Mouse (Mus musculus) ES-E14 (cell line): ENCODE results near the gene Dnah14. TPM values are rescaled to one million over a fixed set of nuclear protein-coding genes. Genes with fewer than 3 reads are reported as not detected.

Experiments
- DNase-seq: peaks from one replicate; pipeline ENCODE4 v3.0.0-alpha.2; 2013; ENCODE audit warnings: low read depth, low spot score
- H3K27ac ChIP-seq: 2 replicates; pipeline ENCODE4 v1.5.1; 2012; ENCODE audit warnings: low read depth, mild to moderate bottlenecking, low read length, moderate library complexity, mixed read lengths; ENCODE audit not compliant: poor library complexity, insufficient read depth, severe bottlenecking
- H3K36me3 ChIP-seq: 2 replicates; pipeline ENCODE4 v1.6.1; 2012; ENCODE audit warnings: mild to moderate bottlenecking, low read length, moderate library complexity, mixed read lengths; ENCODE audit not compliant: control insufficient read depth, poor library complexity, insufficient read depth, severe bottlenecking
- H3K4me1 ChIP-seq, 2 experiments: fragments of 150-350 bp in 1 of 2; sonication (generic) in 1 of 2; 2 replicates each; pipeline ENCODE4 v1.6.1; 2012; ENCODE audit warnings: low read length in 2 of 2, mild to moderate bottlenecking in 1 of 2, mixed read lengths in 1 of 2; ENCODE audit not compliant: control insufficient read depth in 2 of 2, insufficient read depth in 2 of 2, poor library complexity in 1 of 2
- H3K4me3 ChIP-seq, 2 experiments: fragments of 150-350 bp in 1 of 2; sonication (generic) in 1 of 2; 2 replicates each; pipeline ENCODE4 v1.5.1; 2012; ENCODE audit warnings: low read length in 2 of 2, low read depth in 1 of 2, mild to moderate bottlenecking in 1 of 2, mixed read lengths in 1 of 2; ENCODE audit not compliant: insufficient read depth in 1 of 2, poor library complexity in 1 of 2, severe bottlenecking in 1 of 2
- H3K9ac ChIP-seq: 2 replicates; pipeline ENCODE4 v1.6.1; 2012; ENCODE audit warnings: low read depth, mild to moderate bottlenecking, low read length, mixed read lengths; ENCODE audit not compliant: poor library complexity, insufficient read depth, severe bottlenecking
- H3K9me3 ChIP-seq: fragments of 150-350 bp; sonication (generic); 2 replicates; pipeline ENCODE4 v1.6.1; 2012; ENCODE audit warnings: low read depth, mild to moderate bottlenecking, low read length; ENCODE audit not compliant: control insufficient read depth, insufficient read depth
- CHD2 ChIP-seq: IDR thresholded peaks from 2 replicates; pipeline ENCODE4 v1.6.1; 2014; ENCODE audit warnings: mild to moderate bottlenecking, low read depth, low read length, inconsistent platforms
- HCFC1 ChIP-seq: IDR thresholded peaks from 2 replicates; pipeline ENCODE4 v1.6.1; 2012; ENCODE audit warnings: low read length, inconsistent platforms, borderline replicate concordance; ENCODE audit not compliant: insufficient read depth
- MAFK ChIP-seq: IDR thresholded peaks from 2 replicates; pipeline ENCODE4 v1.6.1; 2014; ENCODE audit warnings: mild to moderate bottlenecking, low read depth, low read length, inconsistent platforms; ENCODE audit not compliant: insufficient read depth
- ZC3H11A ChIP-seq: IDR thresholded peaks from 2 replicates; pipeline ENCODE4 v1.6.1; 2012; ENCODE audit warnings: low read depth, mild to moderate bottlenecking, inconsistent platforms, low read length, borderline replicate concordance
- ZNF384 ChIP-seq: IDR thresholded peaks from 2 replicates; pipeline ENCODE4 v1.6.1; 2012; ENCODE audit warnings: low read depth, low read length, inconsistent platforms
- in situ Hi-C, 2 experiments: fragments of 600-800 bp; cut with MboI; formaldehyde crosslinking; loops; one replicate each; pipeline ENCODE4 v1.15.1; 2025; ENCODE audit warnings: low sequenced_read_pairs in 2 of 2, inconsistent platforms in 1 of 2; ENCODE audit not compliant: unreplicated experiment in 2 of 2
- total RNA-seq: library from RNA; depleted of rRNA; stranded (reverse); fragments of 300-350 nt; gene quantifications from 2 replicates; pipeline ENCODE4 v1.2.3, GENCODE M21; 2012

Gene Dnah14
- total RNA-seq, 1 experiment, result 1.9 TPM

- in situ Hi-C loops, result no loop called here
Observed at GRCm38 (mm10) chr1:181828365-181828764, 252.0 kb downstream of the Dnah14 start.

GRCm38 (mm10) chr1:181832720-181833119, 256.4 kb downstream of the Dnah14 start:
- Histone ChIP-seq H3K4me3 (no peak overlapping the region), H3K36me3 (peaks cover 60% of the 10 kb centered on the region), H3K4me1 (no peaks in the 10 kb centered on the region), H3K27ac (no peak overlapping the region), H3K9ac (no peak overlapping the region), H3K9me3 (no peaks in the 10 kb centered on the region)
- no peak for DNase-seq
- in situ Hi-C loops, result no loop called here
- no peak for TF ChIP-seq ZC3H11A

More at GRCm38 (mm10) chr1:181828365-181828764, 252.0 kb downstream of the Dnah14 start:
- DNase-seq, result peak; percentile 47
- Histone ChIP-seq H3K4me1 (no peaks in the 10 kb centered on the region), H3K9ac (no peak overlapping the region), H3K36me3 (peaks cover 62% of the 10 kb centered on the region), H3K27ac (no peak overlapping the region), H3K9me3 (no peaks in the 10 kb centered on the region), H3K4me3 (no peak overlapping the region)
- TF ChIP-seq HCFC1 (no peak), CHD2 (no peak), MAFK (no peak), ZNF384 (no peak), ZC3H11A (no peak)

- DNase-seq, result no peak
- Histone ChIP-seq H3K9ac (no peak overlapping the region), H3K4me1 (peaks cover 0 to 2% of the 10 kb centered on the region in 2 experiments; a peak in 1 of 4 replicates), H3K9me3 (no peaks in the 10 kb centered on the region), H3K27ac (no peak overlapping the region), H3K36me3 (peaks cover 58% of the 10 kb centered on the region), H3K4me3 (no peak overlapping the region)
- TF ChIP-seq MAFK (no peak), CHD2 (no peak), ZNF384 (no peak), ZC3H11A (no peak)
- in situ Hi-C loops, result no loop called here
Observed at GRCm38 (mm10) chr1:181833143-181833542, 256.8 kb downstream of the Dnah14 start.

- peaks cover 25% of the 10 kb centered on the region for H3K36me3 ChIP-seq
Observed at GRCm38 (mm10) chr1:181838111-181838510, 261.8 kb downstream of the Dnah14 start.

GRCm38 (mm10) chr1:181839746-181840366, 263.5 kb downstream of the Dnah14 start:
- no peaks in the 10 kb centered on the region for H3K9me3 ChIP-seq
- H3K27ac ChIP-seq, result no peak overlapping the region
- in situ Hi-C loops, result no loop called here
- no peak for DNase-seq
- H3K4me3 ChIP-seq, result peak overlapping the region in 1 of 2 experiments; percentile 25; a peak in 2 of 4 replicates
- TF ChIP-seq ZNF384 (no peak), HCFC1 (no peak), MAFK (no peak)
- H3K36me3 ChIP-seq, result peaks cover 17% of the 10 kb centered on the region
- H3K4me1 ChIP-seq, result peaks cover 7 to 10% of the 10 kb centered on the region in 2 experiments
- H3K9ac ChIP-seq, result no peak overlapping the region; the same call in 1 of the 2 replicates

More at GRCm38 (mm10) chr1:181838111-181838510, 261.8 kb downstream of the Dnah14 start:
- no peak overlapping the region for H3K27ac ChIP-seq
- no peak for DNase-seq
- TF ChIP-seq ZC3H11A (no peak), MAFK (no peak), HCFC1 (no peak), ZNF384 (no peak), CHD2 (no peak)
- H3K4me1 ChIP-seq, result peaks cover 2 to 4% of the 10 kb centered on the region in 2 experiments; a peak in 3 of 4 replicates
- H3K9ac ChIP-seq, result no peak overlapping the region
- H3K4me3 ChIP-seq, result no peak overlapping the region
- in situ Hi-C loops, result no loop called here
- no peaks in the 10 kb centered on the region for H3K9me3 ChIP-seq
